Mouse (Mus musculus) lung, embryonic 15.5 days (tissue): ENCODE data around the gene Olfr657. TPM values are rescaled to one million over a fixed set of nuclear protein-coding genes. Genes with fewer than 3 reads are reported as not detected.

Experiments used
- ATAC-seq: fragments of 200-750 bp; cut with Nextera tagmentation; 2 replicates; pipeline ENCODE4 v1.8.0; 2017; ENCODE audit warnings: moderate number of reproducible peaks, borderline replicate concordance; ENCODE audit not compliant: low FRiP score, low TSS enrichment; ENCODE audit errors: extremely low read depth
- H3K27ac ChIP-seq: fragments of 300-500 bp; sonication (generic); 2 replicates; pipeline ENCODE4 v1.5.1; 2015; ENCODE audit warnings: moderate library complexity, mild to moderate bottlenecking, inconsistent platforms
- H3K27me3 ChIP-seq: fragments of 300-500 bp; sonication (generic); 2 replicates; pipeline ENCODE4 v1.6.1; 2015; ENCODE audit warnings: inconsistent platforms
- H3K36me3 ChIP-seq: fragments of 300-500 bp; sonication (generic); 2 replicates; pipeline ENCODE4 v1.6.1; 2015; ENCODE audit warnings: inconsistent platforms
- H3K4me1 ChIP-seq: fragments of 300-500 bp; sonication (generic); 2 replicates; pipeline ENCODE4 v1.6.1; 2015; ENCODE audit warnings: inconsistent platforms
- H3K4me2 ChIP-seq: fragments of 300-500 bp; sonication (generic); 2 replicates; pipeline ENCODE4 v1.6.1; 2015; ENCODE audit warnings: inconsistent platforms, mild to moderate bottlenecking, moderate library complexity
- H3K4me3 ChIP-seq: fragments of 300-500 bp; sonication (generic); 2 replicates; pipeline ENCODE4 v1.5.1; 2015; ENCODE audit warnings: mild to moderate bottlenecking, inconsistent platforms
- H3K9ac ChIP-seq: fragments of 300-500 bp; sonication (generic); 2 replicates; pipeline ENCODE4 v1.6.1; 2015; ENCODE audit warnings: inconsistent platforms
- H3K9me3 ChIP-seq: fragments of 300-500 bp; sonication (generic); 2 replicates; pipeline ENCODE4 v1.6.1; 2016; ENCODE audit warnings: inconsistent platforms
- WGBS: fragments of 180-500 bp; shearing (Covaris S2); methylation state at CpG from one replicate; pipeline ENCODE4 v1.1.7; 2015; 5-methylcytosine and 5-hydroxymethylcytosine counted together
- polyA plus RNA-seq: library from polyadenylated mRNA; unstranded; fragments of >200 nt; fragmentation: Nextera tagmentation; extraction: Ambion mirVana; gene quantifications from 2 replicates; pipeline ENCODE4 v1.2.1, GENCODE M21; 2015

The Olfr657 gene
- polyA plus RNA-seq, 1 experiment from 2014 or later = not detected

GRCm38 (mm10) chr7:104686201-104686600 lies 61.6 kb downstream of the Olfr657 start, which contains the start of gene Olfr661:
Gene Olfr661, plus strand, starts transcription at chr7:104686501.
- H3K4me3 ChIP-seq = no peak within 1 kb of the TSS
- no peaks in the 10 kb centered on the region for H3K9me3 ChIP-seq
- H3K27ac ChIP-seq = no peak within 1 kb of the TSS
- no peaks in the 10 kb centered on the region for H3K36me3 ChIP-seq
- no peak within 1 kb of the TSS for H3K9ac ChIP-seq
- H3K4me2 ChIP-seq = no peak within 1 kb of the TSS
- 89% methylated on average over 2 of the region's 2 CpGs for WGBS
- no peaks in the 10 kb centered on the region for H3K27me3 ChIP-seq
- no peaks in the 10 kb centered on the region for H3K4me1 ChIP-seq
- ATAC-seq = no peak

Other genes with a start within 250 kb of the Olfr657 start
- 0.22 and 0.26 TPM in 2 replicates for gene Trim30c, start 224.0 kb upstream of the Olfr657 start, polyA plus RNA-seq
- 1.0 and 1.9 TPM in 2 replicates for gene Trim30a, start 159.6 kb upstream of the Olfr657 start, polyA plus RNA-seq
- 0.55 and 0.76 TPM in 2 replicates for gene Trim30d, start 116.9 kb upstream of the Olfr657 start, polyA plus RNA-seq
- gene Olfr651, start 74.7 kb upstream of the Olfr657 start, polyA plus RNA-seq = not detected in 2 replicates
- not detected in 2 replicates for gene Olfr652, start 63.9 kb upstream of the Olfr657 start, polyA plus RNA-seq
- not detected in 2 replicates for gene Olfr653, start 47.5 kb upstream of the Olfr657 start, polyA plus RNA-seq
- not detected in 2 replicates for gene Olfr654, start 37.8 kb upstream of the Olfr657 start, polyA plus RNA-seq
- not detected in 2 replicates for gene Olfr655, start 23.0 kb upstream of the Olfr657 start, polyA plus RNA-seq
- not detected in 2 replicates for gene Olfr656, start 10.8 kb upstream of the Olfr657 start, polyA plus RNA-seq
- not detected in 2 replicates for gene Olfr658, start 22.5 kb downstream of the Olfr657 start, polyA plus RNA-seq
- gene Olfr659, start 42.0 kb downstream of the Olfr657 start, polyA plus RNA-seq = not detected in 2 replicates
- not detected in 2 replicates for gene Olfr661, start 61.7 kb downstream of the Olfr657 start, polyA plus RNA-seq
- gene Usp17le, start 152.7 kb downstream of the Olfr657 start, polyA plus RNA-seq = not detected in 2 replicates
- not detected in 2 replicates for gene Usp17lb, start 217.8 kb downstream of the Olfr657 start, polyA plus RNA-seq
- gene Usp17la, start 232.2 kb downstream of the Olfr657 start, polyA plus RNA-seq = not detected in 2 replicates